Mouse (Mus musculus) midbrain, embryonic 14.5 days (tissue): Measurements from ENCODE around the gene D430042O09Rik. TPM values are rescaled to one million over a fixed set of nuclear protein-coding genes. Genes with fewer than 3 reads are reported as not detected.
A peak's percentile ranks its signal among the peaks of the same experiment; 100 is the strongest.

Experiments used
- ATAC-seq: fragments of 200-750 bp; cut with Nextera tagmentation; 2 replicates; pipeline ENCODE4 v1.8.0; 2017; ENCODE audit warnings: moderate number of reproducible peaks, moderate library complexity; ENCODE audit not compliant: low FRiP score, low TSS enrichment
- DNase-seq: peaks from one replicate; pipeline ENCODE4 v3.0.0-alpha.2; 2015
- H3K27ac ChIP-seq: fragments of 300-500 bp; sonication (generic); replicated peaks from 2 replicates; pipeline ENCODE4 v1.5.1; 2014; ENCODE audit warnings: mild to moderate bottlenecking, low read depth, low read length, moderate library complexity
- H3K27me3 ChIP-seq: fragments of 300-500 bp; sonication (generic); 2 replicates; pipeline ENCODE4 v1.6.1; 2014; ENCODE audit warnings: low read length, control low read depth, mixed read lengths; ENCODE audit not compliant: control insufficient read depth, insufficient read depth
- H3K36me3 ChIP-seq: fragments of 300-500 bp; sonication (generic); 2 replicates; pipeline ENCODE4 v1.6.1; 2014; ENCODE audit warnings: low read length, control low read depth; ENCODE audit not compliant: control insufficient read depth, insufficient read depth
- H3K4me1 ChIP-seq: fragments of 300-500 bp; sonication (generic); 2 replicates; pipeline ENCODE4 v1.6.1; 2014; ENCODE audit warnings: mild to moderate bottlenecking, antibody characterized with exemption, low read length, control low read depth; ENCODE audit not compliant: control insufficient read depth, insufficient read depth
- H3K4me2 ChIP-seq: fragments of 300-500 bp; sonication (generic); 2 replicates; pipeline ENCODE4 v1.6.1; 2014; ENCODE audit warnings: mild to moderate bottlenecking, low read length, moderate library complexity
- H3K4me3 ChIP-seq: fragments of 300-500 bp; sonication (generic); replicated peaks from 2 replicates; pipeline ENCODE4 v1.5.1; 2014; ENCODE audit warnings: low read depth, low read length
- H3K9ac ChIP-seq: fragments of 300-500 bp; sonication (generic); replicated peaks from 2 replicates; pipeline ENCODE4 v1.6.1; 2014; ENCODE audit warnings: mild to moderate bottlenecking, low read length, moderate library complexity
- H3K9me3 ChIP-seq: fragments of 300-500 bp; sonication (generic); 2 replicates; pipeline ENCODE4 v1.6.1; 2016; ENCODE audit warnings: low read length, control low read depth, mixed read lengths; ENCODE audit not compliant: control insufficient read depth
- WGBS: fragments of 180-500 bp; shearing (Covaris S2); extraction: QIAGEN DNeasy Blood & Tissue Kit; methylation state at CpG from one replicate; pipeline ENCODE4 v1.1.7; 2014; 5-methylcytosine and 5-hydroxymethylcytosine counted together
- polyA plus RNA-seq: library from polyadenylated mRNA; unstranded; fragments of >200 nt; fragmentation: Nextera tagmentation; extraction: Ambion mirVana; gene quantifications from 2 replicates; pipeline ENCODE4 v1.2.1, GENCODE M21; 2014

D430042O09Rik gene
- polyA plus RNA-seq, 1 experiment from 2014 or later, result 8.7 TPM

- ATAC-seq (no peak), DNase-seq (no peak)
- no peaks in the 10 kb centered on the region for H3K27me3 ChIP-seq
- H3K27ac ChIP-seq, result no peak overlapping the region
- no peaks in the 10 kb centered on the region for H3K4me1 ChIP-seq
- 64% methylated on average over 1 of the region's 1 CpGs for WGBS
- H3K9ac ChIP-seq, result no peak overlapping the region
- no peaks in the 10 kb centered on the region for H3K36me3 ChIP-seq
- no peak overlapping the region for H3K4me2 ChIP-seq
- no peak overlapping the region for H3K4me3 ChIP-seq
- no peaks in the 10 kb centered on the region for H3K9me3 ChIP-seq
These were observed 98.9 kb downstream of the D430042O09Rik start for GRCm38 (mm10) chr7:125806571-125806970.

GRCm38 (mm10) chr7:125808210-125808609 is 100.5 kb downstream of the D430042O09Rik start:
- Histone ChIP-seq H3K4me3 (no peak overlapping the region), H3K27ac (no peak overlapping the region), H3K4me2 (no peak overlapping the region), H3K9me3 (no peaks in the 10 kb centered on the region), H3K27me3 (no peaks in the 10 kb centered on the region), H3K4me1 (no peaks in the 10 kb centered on the region), H3K9ac (no peak overlapping the region), H3K36me3 (peaks cover 6% of the 10 kb centered on the region)
- DNase-seq (no peak), ATAC-seq (no peak)
- 90% methylated on average over 3 of the region's 3 CpGs for WGBS

GRCm38 (mm10) chr7:125812721-125813120 is 105.0 kb downstream of the D430042O09Rik start:
- WGBS, result 89% methylated on average over 8 of the region's 8 CpGs
- H3K4me3 ChIP-seq, result no peak overlapping the region
- no peaks in the 10 kb centered on the region for H3K27me3 ChIP-seq
- H3K9me3 ChIP-seq, result no peaks in the 10 kb centered on the region
- peaks cover 25% of the 10 kb centered on the region for H3K36me3 ChIP-seq
- no peak overlapping the region for H3K27ac ChIP-seq
- no peak overlapping the region for H3K4me2 ChIP-seq
- ATAC-seq, result no peak
- no peak overlapping the region for H3K9ac ChIP-seq
- peaks cover 4% of the 10 kb centered on the region; the same call in 1 of the 2 replicates for H3K4me1 ChIP-seq
- DNase-seq, result no peak

GRCm38 (mm10) chr7:125815733-125816132 is 108.0 kb downstream of the D430042O09Rik start:
- Histone ChIP-seq H3K27me3 (no peaks in the 10 kb centered on the region), H3K9ac (no peak overlapping the region), H3K4me2 (no peak overlapping the region), H3K27ac (no peak overlapping the region), H3K36me3 (peaks cover 25% of the 10 kb centered on the region), H3K4me1 (peaks cover 9% of the 10 kb centered on the region; the same call in 1 of the 2 replicates), H3K4me3 (no peak overlapping the region), H3K9me3 (no peaks in the 10 kb centered on the region)
- WGBS, result 75% methylated on average over 3 of the region's 3 CpGs
- DNase-seq (peak; percentile 40), ATAC-seq (no peak)

GRCm38 (mm10) chr7:125818301-125818712 is 110.6 kb downstream of the D430042O09Rik start:
- 54% methylated on average over 9 of the region's 9 CpGs for WGBS
- Histone ChIP-seq H3K9ac (no peak overlapping the region), H3K9me3 (no peaks in the 10 kb centered on the region), H3K27ac (0 out of 2 replicates have a peak overlapping the region, but pooled peaks have one; percentile 32), H3K4me1 (peaks cover 9% of the 10 kb centered on the region; the same call in 1 of the 2 replicates), H3K4me3 (no peak overlapping the region), H3K27me3 (no peaks in the 10 kb centered on the region), H3K36me3 (peaks cover 19% of the 10 kb centered on the region), H3K4me2 (no peak overlapping the region)
- ATAC-seq (no peak), DNase-seq (peak; percentile 32)

- peak; percentile 64 for DNase-seq
These were observed 112.5 kb downstream of the D430042O09Rik start for GRCm38 (mm10) chr7:125820233-125820632.

GRCm38 (mm10) chr7:125826425-125826824 is 118.7 kb downstream of the D430042O09Rik start:
- no peak overlapping the region for H3K4me3 ChIP-seq
- WGBS, result 90% methylated on average over 2 of the region's 2 CpGs
- no peak for ATAC-seq

More at GRCm38 (mm10) chr7:125820233-125820632, 112.5 kb downstream of the D430042O09Rik start:
- no peak for ATAC-seq
- H3K27ac ChIP-seq, result no peak overlapping the region
- no peaks in the 10 kb centered on the region for H3K9me3 ChIP-seq
- peaks cover 9% of the 10 kb centered on the region; the same call in 1 of the 2 replicates for H3K4me1 ChIP-seq
- no peaks in the 10 kb centered on the region for H3K27me3 ChIP-seq
- H3K36me3 ChIP-seq, result peaks cover 7% of the 10 kb centered on the region; the same call in 1 of the 2 replicates
- H3K4me3 ChIP-seq, result no peak overlapping the region
- H3K4me2 ChIP-seq, result no peak overlapping the region
- 71% methylated on average over 2 of the region's 2 CpGs for WGBS
- no peak overlapping the region for H3K9ac ChIP-seq

GRCm38 (mm10) chr7:125826887-125827286 is 119.2 kb downstream of the D430042O09Rik start:
- ATAC-seq (no peak), DNase-seq (no peak)
- no peaks in the 10 kb centered on the region for H3K9me3 ChIP-seq
- peaks cover 5% of the 10 kb centered on the region for H3K4me1 ChIP-seq
- no peaks in the 10 kb centered on the region for H3K27me3 ChIP-seq
- H3K27ac ChIP-seq, result no peak overlapping the region
- H3K4me3 ChIP-seq, result no peak overlapping the region
- no peak overlapping the region for H3K9ac ChIP-seq
- no peak overlapping the region for H3K4me2 ChIP-seq
- WGBS, result 78% methylated on average over 3 of the region's 3 CpGs
- no peaks in the 10 kb centered on the region for H3K36me3 ChIP-seq

More at GRCm38 (mm10) chr7:125826425-125826824, 118.7 kb downstream of the D430042O09Rik start:
- DNase-seq, result no peak
- Histone ChIP-seq H3K4me1 (peaks cover 5% of the 10 kb centered on the region), H3K9ac (no peak overlapping the region), H3K4me2 (no peak overlapping the region), H3K9me3 (no peaks in the 10 kb centered on the region), H3K36me3 (no peaks in the 10 kb centered on the region), H3K27ac (no peak overlapping the region), H3K27me3 (no peaks in the 10 kb centered on the region)

- DNase-seq (no peak), ATAC-seq (no peak)
- no peak overlapping the region for H3K27ac ChIP-seq
- H3K4me1 ChIP-seq, result peaks cover 5% of the 10 kb centered on the region
- H3K36me3 ChIP-seq, result no peaks in the 10 kb centered on the region
- no peak overlapping the region for H3K9ac ChIP-seq
- no peak overlapping the region for H3K4me2 ChIP-seq
- H3K9me3 ChIP-seq, result no peaks in the 10 kb centered on the region
- no peaks in the 10 kb centered on the region for H3K27me3 ChIP-seq
- H3K4me3 ChIP-seq, result no peak overlapping the region
- WGBS, result 77% methylated on average over 9 of the region's 9 CpGs
These were observed 119.7 kb downstream of the D430042O09Rik start for GRCm38 (mm10) chr7:125827420-125827819.
